Mouse (Mus musculus) embryonic facial prominence, embryonic 15.5 days (tissue): Measurements from ENCODE around the gene Rassf9. TPM values are rescaled to one million over a fixed set of nuclear protein-coding genes. Genes with fewer than 3 reads are reported as not detected.

Experiments
- ATAC-seq: fragments of 200-750 bp; cut with Nextera tagmentation; 2 replicates; pipeline ENCODE4 v1.8.0; 2017; ENCODE audit warnings: low read depth, moderate TSS enrichment; ENCODE audit not compliant: insufficient number of reproducible peaks, low FRiP score, low TSS enrichment
- H3K27ac ChIP-seq: fragments of 300-500 bp; sonication (generic); replicated peaks from 2 replicates; pipeline ENCODE4 v1.5.1; 2015; ENCODE audit warnings: mild to moderate bottlenecking, inconsistent platforms
- H3K27me3 ChIP-seq: fragments of 300-500 bp; sonication (generic); 2 replicates; pipeline ENCODE4 v1.6.1; 2015; ENCODE audit warnings: inconsistent platforms
- H3K36me3 ChIP-seq: fragments of 300-500 bp; sonication (generic); 2 replicates; pipeline ENCODE4 v1.6.1; 2015; ENCODE audit warnings: mild to moderate bottlenecking, inconsistent platforms
- H3K4me1 ChIP-seq: fragments of 300-500 bp; sonication (generic); 2 replicates; pipeline ENCODE4 v1.6.1; 2015; ENCODE audit warnings: inconsistent platforms
- H3K4me2 ChIP-seq: fragments of 300-500 bp; sonication (generic); replicated peaks from 2 replicates; pipeline ENCODE4 v1.6.1; 2015; ENCODE audit warnings: mild to moderate bottlenecking, inconsistent platforms
- H3K4me3 ChIP-seq: fragments of 300-500 bp; sonication (generic); replicated peaks from 2 replicates; pipeline ENCODE4 v1.5.1; 2015; ENCODE audit warnings: mild to moderate bottlenecking, inconsistent platforms
- H3K9ac ChIP-seq: fragments of 300-500 bp; sonication (generic); 2 replicates; pipeline ENCODE4 v1.6.1; 2015; ENCODE audit warnings: inconsistent platforms
- H3K9me3 ChIP-seq: fragments of 300-500 bp; sonication (generic); replicated peaks from 2 replicates; pipeline ENCODE4 v1.6.1; 2016; ENCODE audit warnings: inconsistent platforms
- whole genome bisulfite sequencing: fragments of 180-500 bp; shearing (Covaris S2); methylation state at CpG from one replicate; pipeline ENCODE4 v1.1.7; 2015; 5-methylcytosine and 5-hydroxymethylcytosine counted together
- polyA plus RNA-seq: library from polyadenylated mRNA; unstranded; fragments of >200 nt; fragmentation: Nextera tagmentation; extraction: Ambion mirVana; gene quantifications from 2 replicates; pipeline ENCODE4 v1.2.1, GENCODE M21; 2015

Gene Rassf9
- polyA plus RNA-seq, result 6.2 and 6.4 TPM in 2 replicates

- Histone ChIP-seq H3K27me3 (no peaks in the 10 kb centered on the region), H3K9ac (no peak within 1 kb of the TSS), H3K4me2 (peak within 1 kb of the TSS; percentile 33), H3K4me1 (0 out of 2 replicates have a peak, but pooled peaks cover 3% of the 10 kb centered on the region), H3K4me3 (peak within 1 kb of the TSS; percentile 32), H3K9me3 (no peaks in the 10 kb centered on the region), H3K27ac (peak within 1 kb of the TSS; percentile 80), H3K36me3 (no peaks in the 10 kb centered on the region)
- peak; percentile 89 for ATAC-seq
- WGBS, result 8% methylated on average over 5 of the region's 5 CpGs
Observed at GRCm38 (mm10) chr10:102511807-102512461, at the start of gene Rassf9. Rassf9 (plus strand) TSS chr10:102512222.

- Histone ChIP-seq H3K27me3 (no peaks in the 10 kb centered on the region), H3K27ac (no peak overlapping the region), H3K4me2 (no peak overlapping the region), H3K4me1 (no peaks in the 10 kb centered on the region), H3K36me3 (no peaks in the 10 kb centered on the region), H3K4me3 (no peak overlapping the region), H3K9me3 (no peaks in the 10 kb centered on the region), H3K9ac (no peak overlapping the region)
- 75% methylated on average over 2 of the region's 2 CpGs for WGBS
- ATAC-seq, result no peak
Observed at GRCm38 (mm10) chr10:102469412-102469811, 42.6 kb upstream of the Rassf9 start.

DNA sequence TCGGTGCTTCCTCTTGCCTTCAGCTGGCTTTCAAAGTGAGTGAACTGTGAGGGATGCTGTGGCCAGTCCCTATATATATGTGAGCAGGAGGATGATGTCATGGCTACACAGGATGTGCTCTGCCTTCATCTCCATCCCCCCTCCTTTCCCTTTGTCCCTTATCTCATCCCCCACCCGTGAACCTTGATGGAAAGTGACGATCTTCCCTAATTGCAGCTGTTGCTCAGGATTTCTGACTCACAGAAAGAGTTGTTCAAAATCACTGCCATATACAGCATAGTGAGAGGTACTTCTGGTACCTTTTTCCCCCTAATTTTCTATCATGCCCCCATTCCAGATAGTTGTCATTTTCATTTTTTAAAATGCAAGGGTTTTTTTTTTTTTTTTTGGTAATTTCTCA lies 21.6 kb upstream of the Rassf9 start, which contains the start of gene Nts:
Gene Nts (minus strand): TSS at position 101 of the 400 bp plus-strand sequence.
- Histone ChIP-seq H3K4me3 (no peak within 1 kb of the TSS), H3K9me3 (no peaks in the 10 kb centered on the region), H3K27me3 (no peaks in the 10 kb centered on the region), H3K27ac (no peak within 1 kb of the TSS), H3K36me3 (no peaks in the 10 kb centered on the region), H3K4me2 (no peak within 1 kb of the TSS), H3K4me1 (no peaks in the 10 kb centered on the region), H3K9ac (no peak within 1 kb of the TSS)
- WGBS, result 28% methylated on average over 3 of the region's 3 CpGs
- ATAC-seq, result no peak

GRCm38 (mm10) chr10:102491792-102492191 lies 20.2 kb upstream of the Rassf9 start:
- H3K27me3 ChIP-seq, result no peaks in the 10 kb centered on the region
- H3K36me3 ChIP-seq, result no peaks in the 10 kb centered on the region
- WGBS, result 8% methylated on average over 3 of the region's 3 CpGs
- no peaks in the 10 kb centered on the region for H3K4me1 ChIP-seq
- ATAC-seq, result no peak
- H3K4me3 ChIP-seq, result no peak overlapping the region
- no peaks in the 10 kb centered on the region for H3K9me3 ChIP-seq
- no peak overlapping the region for H3K27ac ChIP-seq
- H3K4me2 ChIP-seq, result no peak overlapping the region
- no peak overlapping the region for H3K9ac ChIP-seq

DNA sequence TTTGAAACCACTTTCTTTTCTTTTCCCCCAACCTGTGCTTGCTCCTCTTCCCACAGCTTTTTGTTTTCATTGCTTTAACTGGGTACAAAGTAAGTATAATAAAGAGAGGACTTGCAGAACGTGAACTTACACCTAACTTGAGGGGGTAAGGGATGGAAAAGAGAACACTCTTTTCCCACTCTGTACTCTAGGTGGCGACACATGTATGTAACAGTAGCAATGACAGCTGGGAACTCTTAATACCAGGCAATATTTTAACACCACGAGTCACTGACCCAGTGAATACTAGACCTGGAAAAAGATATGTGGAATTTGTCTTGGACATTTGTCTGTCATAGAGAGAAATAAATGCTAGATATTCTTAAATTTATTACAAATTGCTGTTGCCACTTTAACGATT lies 13.3 kb upstream of the Rassf9 start:
- Histone ChIP-seq H3K4me3 (no peak overlapping the region), H3K9ac (no peak overlapping the region), H3K36me3 (no peaks in the 10 kb centered on the region), H3K9me3 (no peaks in the 10 kb centered on the region), H3K27ac (no peak overlapping the region), H3K27me3 (no peaks in the 10 kb centered on the region), H3K4me1 (no peaks in the 10 kb centered on the region), H3K4me2 (no peak overlapping the region)
- ATAC-seq, result no peak
- 25% methylated on average over 4 of the region's 4 CpGs for WGBS

DNA sequence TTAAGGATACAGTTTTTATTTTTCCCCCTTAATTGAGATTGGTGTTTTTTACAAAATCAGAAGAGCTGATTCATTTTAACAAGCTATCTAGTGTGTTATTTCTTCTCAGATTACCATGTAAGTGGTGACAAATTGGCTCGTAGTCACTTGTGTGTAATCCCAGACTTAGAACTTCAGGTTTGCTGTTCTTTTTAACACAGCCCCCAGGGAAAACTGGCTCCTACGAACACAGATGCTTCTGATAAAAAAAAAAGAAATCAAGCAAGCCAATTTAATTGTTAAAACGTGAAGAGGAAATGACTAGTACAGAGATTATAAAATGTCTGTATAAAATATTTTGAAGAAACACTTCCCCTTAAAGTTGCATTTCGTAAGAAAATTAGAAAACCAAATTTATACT lies 4.6 kb upstream of the Rassf9 start:
- Histone ChIP-seq H3K4me1 (0 out of 2 replicates have a peak, but pooled peaks cover 3% of the 10 kb centered on the region), H3K9me3 (no peaks in the 10 kb centered on the region), H3K4me2 (no peak overlapping the region), H3K9ac (no peak overlapping the region), H3K27ac (no peak overlapping the region), H3K4me3 (no peak overlapping the region), H3K36me3 (no peaks in the 10 kb centered on the region), H3K27me3 (no peaks in the 10 kb centered on the region)
- no peak for ATAC-seq
- 15% methylated on average over 4 of the region's 4 CpGs for WGBS

GRCm38 (mm10) chr10:102511461-102511806 lies 588 bp upstream of the Rassf9 start:
- H3K4me3 ChIP-seq, result 0 out of 2 replicates have a peak overlapping the region, but pooled peaks have one; percentile 32
- ATAC-seq, result peak; percentile 55; the same call in 1 of the 2 replicates

GRCm38 (mm10) chr10:102514159-102514558 lies 2.1 kb downstream of the Rassf9 start:
- Histone ChIP-seq H3K9ac (no peak overlapping the region), H3K36me3 (no peaks in the 10 kb centered on the region), H3K27me3 (no peaks in the 10 kb centered on the region), H3K27ac (no peak overlapping the region), H3K4me2 (no peak overlapping the region), H3K4me1 (0 out of 2 replicates have a peak, but pooled peaks cover 3% of the 10 kb centered on the region), H3K9me3 (no peaks in the 10 kb centered on the region), H3K4me3 (no peak overlapping the region; the same call in 1 of the 2 replicates)
- WGBS, result 21% methylated on average over 1 of the region's 1 CpGs
- no peak for ATAC-seq

More at GRCm38 (mm10) chr10:102511461-102511806, 588 bp upstream of the Rassf9 start:
- H3K4me1 ChIP-seq, result 0 out of 2 replicates have a peak, but pooled peaks cover 3% of the 10 kb centered on the region
- no peaks in the 10 kb centered on the region for H3K9me3 ChIP-seq
- H3K9ac ChIP-seq, result no peak overlapping the region
- H3K4me2 ChIP-seq, result peak overlapping the region; percentile 33
- whole genome bisulfite sequencing, result 39% methylated on average over 3 of the region's 3 CpGs
- peak overlapping the region; percentile 80 for H3K27ac ChIP-seq
- no peaks in the 10 kb centered on the region for H3K27me3 ChIP-seq
- no peaks in the 10 kb centered on the region for H3K36me3 ChIP-seq

- H3K4me3 ChIP-seq, result no peak overlapping the region
- no peak overlapping the region for H3K9ac ChIP-seq
- H3K36me3 ChIP-seq, result no peaks in the 10 kb centered on the region
- no peak overlapping the region for H3K27ac ChIP-seq
- no peaks in the 10 kb centered on the region for H3K4me1 ChIP-seq
- no peaks in the 10 kb centered on the region for H3K9me3 ChIP-seq
- WGBS, result 76% methylated on average over 3 of the region's 3 CpGs
- no peak for ATAC-seq
- H3K27me3 ChIP-seq, result no peaks in the 10 kb centered on the region
- H3K4me2 ChIP-seq, result no peak overlapping the region
Observed at GRCm38 (mm10) chr10:102527901-102528300, 15.9 kb downstream of the Rassf9 start.

DNA sequence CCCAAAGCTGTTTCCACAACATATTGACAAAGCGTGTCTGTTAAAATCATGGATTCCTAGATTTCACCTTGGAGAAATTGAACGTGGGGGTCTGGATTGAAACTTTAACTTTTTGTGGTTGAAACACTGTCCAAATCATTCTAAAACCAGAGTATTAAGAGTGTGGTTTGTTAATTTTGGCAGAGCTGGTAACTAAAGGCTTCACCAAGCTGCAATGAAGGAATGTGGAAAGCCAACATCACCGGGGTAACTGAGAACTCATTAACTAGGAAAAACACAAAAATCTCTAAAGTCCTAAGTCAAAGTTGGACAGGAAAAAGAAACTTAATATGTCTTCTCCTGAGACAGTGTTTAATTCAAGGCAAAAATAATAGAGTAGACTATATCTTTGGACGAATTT lies 41.9 kb downstream of the Rassf9 start:
- H3K36me3 ChIP-seq, result no peaks in the 10 kb centered on the region
- H3K9me3 ChIP-seq, result no peaks in the 10 kb centered on the region
- H3K4me3 ChIP-seq, result no peak overlapping the region

DNA sequence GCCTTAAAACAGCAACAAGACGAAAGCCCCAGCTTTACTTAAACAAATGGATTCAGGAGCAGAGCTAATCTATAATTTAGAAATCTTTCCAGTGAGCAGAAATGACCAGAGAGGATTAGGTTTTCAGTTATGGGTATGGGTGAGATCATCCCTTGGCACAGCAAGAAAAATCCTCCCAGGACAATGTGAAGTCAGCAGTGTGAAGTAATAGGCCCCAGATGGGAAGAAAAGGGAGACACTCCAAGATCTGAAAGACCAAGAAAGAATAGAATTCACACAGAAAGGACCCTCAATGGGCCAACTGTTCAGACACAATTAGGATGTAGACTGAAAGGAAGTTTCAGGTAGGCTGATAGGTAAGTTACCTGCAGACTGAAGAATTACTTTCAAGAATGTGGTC lies 50.5 kb downstream of the Rassf9 start:
- Histone ChIP-seq H3K36me3 (no peaks in the 10 kb centered on the region), H3K4me2 (no peak overlapping the region), H3K9me3 (no peaks in the 10 kb centered on the region), H3K4me3 (no peak overlapping the region), H3K27me3 (no peaks in the 10 kb centered on the region), H3K27ac (no peak overlapping the region), H3K9ac (no peak overlapping the region), H3K4me1 (no peaks in the 10 kb centered on the region)
- ATAC-seq, result peak; percentile 39; the same call in 1 of the 2 replicates
- 34% methylated on average over 1 of the region's 1 CpGs for WGBS

More for the DNA sequence above, 41.9 kb downstream of the Rassf9 start:
- Histone ChIP-seq H3K4me1 (no peaks in the 10 kb centered on the region), H3K9ac (no peak overlapping the region), H3K27ac (no peak overlapping the region), H3K4me2 (no peak overlapping the region), H3K27me3 (no peaks in the 10 kb centered on the region)
- no peak for ATAC-seq
- WGBS, result 65% methylated on average over 4 of the region's 4 CpGs

- H3K4me3 ChIP-seq, result no peak overlapping the region
- H3K4me2 ChIP-seq, result no peak overlapping the region
- 71% methylated on average over 3 of the region's 3 CpGs for WGBS
- H3K9ac ChIP-seq, result no peak overlapping the region
- H3K27ac ChIP-seq, result no peak overlapping the region
- H3K36me3 ChIP-seq, result no peaks in the 10 kb centered on the region
- H3K4me1 ChIP-seq, result no peaks in the 10 kb centered on the region
- H3K27me3 ChIP-seq, result no peaks in the 10 kb centered on the region
- no peak for ATAC-seq
- no peaks in the 10 kb centered on the region for H3K9me3 ChIP-seq
Observed at GRCm38 (mm10) chr10:102577970-102578369, 65.9 kb downstream of the Rassf9 start.
